Mouse (Mus musculus): Measurements from ENCODE around the gene Hivep2. TPM values are rescaled to one million over a fixed set of nuclear protein-coding genes. Genes with fewer than 3 reads are reported as not detected.

Gene Hivep2
- polyA plus RNA-seq (2015; fragmentation: Nextera tagmentation; extraction: Ambion mirVana), result 5.1 and 6.0 TPM in 2 replicates

- H3K27me3 ChIP-seq, result 0 out of 2 replicates have a peak, but pooled peaks cover 6% of the 10 kb centered on the region
- ATAC-seq (ENCODE audit: borderline replicate concordance, extremely low read depth, low FRiP score, low TSS enrichment), result peak; percentile 66
- peak within 1 kb of the TSS; percentile 96 for H3K27ac ChIP-seq
- H3K36me3 ChIP-seq, result no peaks in the 10 kb centered on the region
- H3K4me2 ChIP-seq, result peak within 1 kb of the TSS; percentile 98
- no peaks in the 10 kb centered on the region for H3K9me3 ChIP-seq
- WGBS, result under 1% methylated on average over 54 of the region's 67 CpGs
- peak within 1 kb of the TSS; percentile 87 for H3K9ac ChIP-seq
- H3K4me1 ChIP-seq, result peaks cover 3% of the 10 kb centered on the region; the same call in 1 of the 2 replicates
- H3K4me3 ChIP-seq, result peak within 1 kb of the TSS; percentile 82
Observed at GRCm38 (mm10) chr10:13965974-13966829, at the start of gene Hivep2. TSS of gene Hivep2 (plus strand) at chr10:13966075.

- no peaks in the 10 kb centered on the region for H3K27me3 ChIP-seq
- peak; percentile 91 for ATAC-seq (ENCODE audit: borderline replicate concordance, extremely low read depth, low FRiP score, low TSS enrichment)
- H3K27ac ChIP-seq, result peak overlapping the region; percentile 71
- H3K9ac ChIP-seq, result no peak overlapping the region
- H3K36me3 ChIP-seq, result no peaks in the 10 kb centered on the region
- H3K4me3 ChIP-seq, result no peak overlapping the region
- no peaks in the 10 kb centered on the region for H3K9me3 ChIP-seq
- 25% methylated on average over 12 of the region's 12 CpGs for WGBS
- peak overlapping the region; percentile 6; the same call in 1 of the 2 replicates for H3K4me2 ChIP-seq
- H3K4me1 ChIP-seq, result peaks cover 16% of the 10 kb centered on the region
Observed at GRCm38 (mm10) chr10:13916645-13917342, 49.1 kb upstream of the Hivep2 start.

GRCm38 (mm10) chr10:13921641-13922385, 44.1 kb upstream of the Hivep2 start:
- H3K27ac ChIP-seq, result no peak overlapping the region
- no peak overlapping the region for H3K4me3 ChIP-seq
- no peak for ATAC-seq (ENCODE audit: borderline replicate concordance, extremely low read depth, low FRiP score, low TSS enrichment)
- H3K4me2 ChIP-seq, result no peak overlapping the region
- H3K9me3 ChIP-seq, result no peaks in the 10 kb centered on the region
- no peaks in the 10 kb centered on the region for H3K36me3 ChIP-seq
- H3K4me1 ChIP-seq, result peaks cover 2% of the 10 kb centered on the region
- 59% methylated on average over 9 of the region's 9 CpGs for WGBS
- H3K27me3 ChIP-seq, result no peaks in the 10 kb centered on the region
- no peak overlapping the region for H3K9ac ChIP-seq

- Histone ChIP-seq H3K9ac (no peak overlapping the region), H3K27me3 (no peaks in the 10 kb centered on the region), H3K9me3 (no peaks in the 10 kb centered on the region), H3K4me1 (no peaks in the 10 kb centered on the region), H3K27ac (no peak overlapping the region), H3K4me2 (no peak overlapping the region), H3K4me3 (no peak overlapping the region), H3K36me3 (no peaks in the 10 kb centered on the region)
- 68% methylated on average over 5 of the region's 5 CpGs for WGBS
- no peak for ATAC-seq (ENCODE audit: borderline replicate concordance, extremely low read depth, low FRiP score, low TSS enrichment)
Observed at GRCm38 (mm10) chr10:13929306-13929705, 36.6 kb upstream of the Hivep2 start.

GRCm38 (mm10) chr10:13932147-13932546, 33.7 kb upstream of the Hivep2 start:
- 77% methylated on average over 3 of the region's 3 CpGs for WGBS
- H3K9me3 ChIP-seq, result no peaks in the 10 kb centered on the region

GRCm38 (mm10) chr10:13933320-13933719, 32.6 kb upstream of the Hivep2 start:
- WGBS, result 75% methylated on average over 7 of the region's 7 CpGs
- Histone ChIP-seq H3K4me3 (no peak overlapping the region), H3K9ac (no peak overlapping the region), H3K27me3 (no peaks in the 10 kb centered on the region), H3K4me2 (no peak overlapping the region), H3K9me3 (no peaks in the 10 kb centered on the region), H3K27ac (no peak overlapping the region), H3K36me3 (no peaks in the 10 kb centered on the region), H3K4me1 (no peaks in the 10 kb centered on the region)
- ATAC-seq (ENCODE audit: borderline replicate concordance, extremely low read depth, low FRiP score, low TSS enrichment), result no peak

More at GRCm38 (mm10) chr10:13932147-13932546, 33.7 kb upstream of the Hivep2 start:
- no peaks in the 10 kb centered on the region for H3K27me3 ChIP-seq
- no peak overlapping the region for H3K4me3 ChIP-seq
- no peak overlapping the region for H3K9ac ChIP-seq
- no peaks in the 10 kb centered on the region for H3K36me3 ChIP-seq
- H3K27ac ChIP-seq, result no peak overlapping the region
- no peak for ATAC-seq (ENCODE audit: borderline replicate concordance, extremely low read depth, low FRiP score, low TSS enrichment)
- no peak overlapping the region for H3K4me2 ChIP-seq
- H3K4me1 ChIP-seq, result no peaks in the 10 kb centered on the region

GRCm38 (mm10) chr10:13935646-13936045, 30.2 kb upstream of the Hivep2 start:
- WGBS, result 60% methylated on average over 2 of the region's 2 CpGs
- Histone ChIP-seq H3K4me1 (no peaks in the 10 kb centered on the region), H3K27ac (no peak overlapping the region), H3K27me3 (no peaks in the 10 kb centered on the region), H3K4me2 (no peak overlapping the region), H3K9me3 (no peaks in the 10 kb centered on the region), H3K9ac (no peak overlapping the region), H3K4me3 (no peak overlapping the region), H3K36me3 (no peaks in the 10 kb centered on the region)
- ATAC-seq (ENCODE audit: borderline replicate concordance, extremely low read depth, low FRiP score, low TSS enrichment), result no peak

- WGBS, result 73% methylated on average over 2 of the region's 2 CpGs
Observed at GRCm38 (mm10) chr10:13941406-13941805, 24.5 kb upstream of the Hivep2 start.

GRCm38 (mm10) chr10:13943706-13944105, 22.2 kb upstream of the Hivep2 start:
- 0 out of 2 replicates have a peak, but pooled peaks cover 4% of the 10 kb centered on the region for H3K4me1 ChIP-seq
- H3K27ac ChIP-seq, result no peak overlapping the region
- H3K36me3 ChIP-seq, result no peaks in the 10 kb centered on the region
- H3K4me2 ChIP-seq, result no peak overlapping the region
- H3K9me3 ChIP-seq, result no peaks in the 10 kb centered on the region
- peak; percentile 80; the same call in 1 of the 2 replicates for ATAC-seq (ENCODE audit: borderline replicate concordance, extremely low read depth, low FRiP score, low TSS enrichment)
- no peak overlapping the region for H3K9ac ChIP-seq
- H3K4me3 ChIP-seq, result no peak overlapping the region
- 33% methylated on average over 3 of the region's 3 CpGs for WGBS
- no peaks in the 10 kb centered on the region; the same call in 1 of the 2 replicates for H3K27me3 ChIP-seq

More at GRCm38 (mm10) chr10:13941406-13941805, 24.5 kb upstream of the Hivep2 start:
- H3K9me3 ChIP-seq, result no peaks in the 10 kb centered on the region
- H3K4me1 ChIP-seq, result 0 out of 2 replicates have a peak, but pooled peaks cover 4% of the 10 kb centered on the region
- H3K27me3 ChIP-seq, result no peaks in the 10 kb centered on the region
- H3K4me2 ChIP-seq, result no peak overlapping the region
- no peak for ATAC-seq (ENCODE audit: borderline replicate concordance, extremely low read depth, low FRiP score, low TSS enrichment)
- H3K4me3 ChIP-seq, result no peak overlapping the region
- no peak overlapping the region for H3K27ac ChIP-seq
- no peak overlapping the region for H3K9ac ChIP-seq
- H3K36me3 ChIP-seq, result no peaks in the 10 kb centered on the region

GRCm38 (mm10) chr10:13946498-13946897, 19.4 kb upstream of the Hivep2 start:
- H3K36me3 ChIP-seq, result no peaks in the 10 kb centered on the region
- H3K4me2 ChIP-seq, result no peak overlapping the region
- H3K4me3 ChIP-seq, result no peak overlapping the region
- H3K9ac ChIP-seq, result no peak overlapping the region
- H3K9me3 ChIP-seq, result no peaks in the 10 kb centered on the region
- no peak overlapping the region for H3K27ac ChIP-seq
- 0 out of 2 replicates have a peak, but pooled peaks cover 4% of the 10 kb centered on the region for H3K4me1 ChIP-seq
- no peak for ATAC-seq (ENCODE audit: borderline replicate concordance, extremely low read depth, low FRiP score, low TSS enrichment)
- no peaks in the 10 kb centered on the region; the same call in 1 of the 2 replicates for H3K27me3 ChIP-seq
- 63% methylated on average over 7 of the region's 7 CpGs for WGBS

- Histone ChIP-seq H3K27ac (no peak overlapping the region), H3K9me3 (no peaks in the 10 kb centered on the region), H3K9ac (no peak overlapping the region), H3K4me1 (no peaks in the 10 kb centered on the region), H3K36me3 (no peaks in the 10 kb centered on the region), H3K4me2 (no peak overlapping the region), H3K27me3 (0 out of 2 replicates have a peak, but pooled peaks cover 6% of the 10 kb centered on the region), H3K4me3 (no peak overlapping the region)
- no peak for ATAC-seq (ENCODE audit: borderline replicate concordance, extremely low read depth, low FRiP score, low TSS enrichment)
- WGBS, result 55% methylated on average over 2 of the region's 2 CpGs
Observed at GRCm38 (mm10) chr10:13962965-13963364, 2.9 kb upstream of the Hivep2 start.

All from lung, embryonic 15.5 days (tissue).